Mouse (Mus musculus) midbrain, embryonic 15.5 days (tissue): ENCODE measurements around the gene Rbmxl1. TPM values are rescaled to one million over a fixed set of nuclear protein-coding genes. Genes with fewer than 3 reads are reported as not detected.
"Not testable (repeated sequence)": the region's sequence is repeated elsewhere in the genome, so short reads cannot be mapped to it uniquely, and the experiment has no call there.

Experiments
- ATAC-seq: fragments of 200-750 bp; cut with Nextera tagmentation; replicated peaks from 2 replicates; pipeline ENCODE4 v1.8.0; 2017; ENCODE audit warnings: moderate TSS enrichment
- H3K27ac ChIP-seq: fragments of 300-500 bp; sonication (generic); 2 replicates; pipeline ENCODE4 v1.5.1; 2015; ENCODE audit warnings: mild to moderate bottlenecking, inconsistent platforms
- H3K27me3 ChIP-seq: fragments of 300-500 bp; sonication (generic); replicated peaks from 2 replicates; pipeline ENCODE4 v1.6.1; 2015; ENCODE audit warnings: inconsistent platforms
- H3K36me3 ChIP-seq: fragments of 300-500 bp; sonication (generic); replicated peaks from 2 replicates; pipeline ENCODE4 v1.6.1; 2015; ENCODE audit warnings: inconsistent platforms
- H3K4me1 ChIP-seq: fragments of 300-500 bp; sonication (generic); 2 replicates; pipeline ENCODE4 v1.6.1; 2015; ENCODE audit warnings: inconsistent platforms
- H3K4me2 ChIP-seq: fragments of 300-500 bp; sonication (generic); 2 replicates; pipeline ENCODE4 v1.6.1; 2015; ENCODE audit warnings: inconsistent platforms, mild to moderate bottlenecking, moderate library complexity
- H3K4me3 ChIP-seq: fragments of 300-500 bp; sonication (generic); 2 replicates; pipeline ENCODE4 v1.5.1; 2015; ENCODE audit warnings: mild to moderate bottlenecking, inconsistent platforms
- H3K9ac ChIP-seq: fragments of 300-500 bp; sonication (generic); 2 replicates; pipeline ENCODE4 v1.6.1; 2015; ENCODE audit warnings: mild to moderate bottlenecking, inconsistent platforms
- H3K9me3 ChIP-seq: fragments of 300-500 bp; sonication (generic); 2 replicates; pipeline ENCODE4 v1.6.1; 2016; ENCODE audit warnings: inconsistent platforms
- WGBS: fragments of 180-500 bp; shearing (Covaris S2); methylation state at CpG from one replicate; pipeline ENCODE4 v1.1.7; 2015; ENCODE audit warnings: mixed read lengths; 5-methylcytosine and 5-hydroxymethylcytosine counted together
- polyA plus RNA-seq: library from polyadenylated mRNA; unstranded; fragments of >200 nt; fragmentation: Nextera tagmentation; extraction: Ambion mirVana; gene quantifications from 2 replicates; pipeline ENCODE4 v1.2.1, GENCODE M21; 2015

The Rbmxl1 gene
- polyA plus RNA-seq, 1 experiment from 2014 or later, result 199 TPM

- no peaks in the 10 kb centered on the region for H3K9me3 ChIP-seq
- 95% methylated on average over 3 of the region's 3 CpGs for WGBS
- H3K4me2 ChIP-seq, result no peak overlapping the region
- ATAC-seq, result no peak
- no peaks in the 10 kb centered on the region for H3K36me3 ChIP-seq
- H3K4me3 ChIP-seq, result no peak overlapping the region
- no peak overlapping the region for H3K9ac ChIP-seq
- no peaks in the 10 kb centered on the region for H3K27me3 ChIP-seq
- H3K27ac ChIP-seq, result no peak overlapping the region
- H3K4me1 ChIP-seq, result peaks cover 9% of the 10 kb centered on the region
Measured at GRCm38 (mm10) chr8:78515132-78515531, 6.4 kb upstream of the Rbmxl1 start.

GRCm38 (mm10) chr8:78514706-78515105, 6.0 kb upstream of the Rbmxl1 start:
- no peaks in the 10 kb centered on the region for H3K36me3 ChIP-seq
- no peak overlapping the region for H3K9ac ChIP-seq
- no peak overlapping the region for H3K4me3 ChIP-seq
- no peak overlapping the region for H3K27ac ChIP-seq
- H3K4me1 ChIP-seq, result peaks cover 12% of the 10 kb centered on the region
- 96% methylated on average over 1 of the region's 1 CpGs for WGBS
- ATAC-seq, result no peak
- no peaks in the 10 kb centered on the region for H3K9me3 ChIP-seq
- no peak overlapping the region for H3K4me2 ChIP-seq
- H3K27me3 ChIP-seq, result no peaks in the 10 kb centered on the region

GRCm38 (mm10) chr8:78513106-78513505, 4.4 kb upstream of the Rbmxl1 start:
- ATAC-seq, result no peak
- H3K36me3 ChIP-seq, result no peaks in the 10 kb centered on the region
- no peaks in the 10 kb centered on the region for H3K9me3 ChIP-seq
- 86% methylated on average over 4 of the region's 4 CpGs for WGBS
- H3K4me2 ChIP-seq, result no peak overlapping the region
- H3K27ac ChIP-seq, result no peak overlapping the region
- no peaks in the 10 kb centered on the region for H3K27me3 ChIP-seq
- no peak overlapping the region for H3K9ac ChIP-seq
- no peak overlapping the region for H3K4me3 ChIP-seq
- peaks cover 12% of the 10 kb centered on the region for H3K4me1 ChIP-seq

- no peaks in the 10 kb centered on the region for H3K36me3 ChIP-seq
- no peak overlapping the region for H3K4me2 ChIP-seq
- no peak for ATAC-seq
- H3K4me1 ChIP-seq, result peaks cover 20% of the 10 kb centered on the region
- no peaks in the 10 kb centered on the region for H3K9me3 ChIP-seq
- H3K9ac ChIP-seq, result no peak overlapping the region
- no peaks in the 10 kb centered on the region for H3K27me3 ChIP-seq
- H3K4me3 ChIP-seq, result no peak overlapping the region
- 66% methylated on average over 3 of the region's 3 CpGs for WGBS
- H3K27ac ChIP-seq, result no peak overlapping the region
Measured at GRCm38 (mm10) chr8:78510926-78511325, 2.2 kb upstream of the Rbmxl1 start.

- Histone ChIP-seq H3K9ac (peak overlapping the region; percentile 78), H3K36me3 (no peaks in the 10 kb centered on the region), H3K27me3 (no peaks in the 10 kb centered on the region), H3K4me2 (peak overlapping the region; percentile 94), H3K27ac (0 out of 2 replicates have a peak overlapping the region, but pooled peaks have one; percentile 100), H3K4me3 (peak overlapping the region; percentile 78), H3K9me3 (no peaks in the 10 kb centered on the region), H3K4me1 (peaks cover 20% of the 10 kb centered on the region)
- WGBS, result under 1% methylated on average over 11 of the region's 11 CpGs
- ATAC-seq, result no peak
Measured at GRCm38 (mm10) chr8:78510094-78510493, 1.4 kb upstream of the Rbmxl1 start.

- H3K9ac ChIP-seq, result peak within 1 kb of the TSS; percentile 78
- peak within 1 kb of the TSS; percentile 100 for H3K27ac ChIP-seq
- no peaks in the 10 kb centered on the region for H3K27me3 ChIP-seq
- WGBS, result under 1% methylated on average over 51 of the region's 51 CpGs
- H3K36me3 ChIP-seq, result peaks cover 6% of the 10 kb centered on the region
- ATAC-seq, result peak; percentile 98
- peak within 1 kb of the TSS; percentile 78 for H3K4me3 ChIP-seq
- no peaks in the 10 kb centered on the region for H3K9me3 ChIP-seq
- peaks cover 20% of the 10 kb centered on the region for H3K4me1 ChIP-seq
- H3K4me2 ChIP-seq, result peak within 1 kb of the TSS; percentile 94
Measured at GRCm38 (mm10) chr8:78509273-78510031, 754 bp upstream of the Rbmxl1 start, which contains the start of gene Slc10a7. TSS of gene Slc10a7 (plus strand) at chr8:78509346.

GRCm38 (mm10) chr8:78507979-78508718, 549 bp downstream of the Rbmxl1 start:
- Histone ChIP-seq H3K4me2 (peak overlapping the region; percentile 94), H3K9me3 (no peaks in the 10 kb centered on the region), H3K27me3 (no peaks in the 10 kb centered on the region), H3K27ac (peak overlapping the region; percentile 100), H3K4me3 (peak overlapping the region; percentile 78), H3K4me1 (peaks cover 20% of the 10 kb centered on the region), H3K9ac (peak overlapping the region; percentile 78), H3K36me3 (peaks cover 17% of the 10 kb centered on the region)
- under 1% methylated on average over 38 of the region's 38 CpGs for WGBS
- ATAC-seq, result peak; percentile 48

- no peaks in the 10 kb centered on the region for H3K9me3 ChIP-seq
- H3K4me1 ChIP-seq, result peaks cover 8% of the 10 kb centered on the region
- no peak for ATAC-seq
- H3K4me3 ChIP-seq, result no peak overlapping the region
- H3K4me2 ChIP-seq, result no peak overlapping the region
- no peaks in the 10 kb centered on the region for H3K27me3 ChIP-seq
- no peak overlapping the region for H3K27ac ChIP-seq
- 83% methylated on average over 2 of the region's 2 CpGs for WGBS
- H3K9ac ChIP-seq, result no peak overlapping the region
- H3K36me3 ChIP-seq, result peaks cover 17% of the 10 kb centered on the region
Measured at GRCm38 (mm10) chr8:78502706-78503105, 6.0 kb downstream of the Rbmxl1 start.

- not testable (repeated sequence) for H3K27ac ChIP-seq, H3K4me3 ChIP-seq, H3K36me3 ChIP-seq, H3K4me2 ChIP-seq, H3K9me3 ChIP-seq, ATAC-seq, H3K4me1 ChIP-seq, H3K27me3 ChIP-seq, H3K9ac ChIP-seq
- 95% methylated on average over 3 of the region's 3 CpGs for WGBS
Measured at GRCm38 (mm10) chr8:78496273-78496672, 12.4 kb downstream of the Rbmxl1 start.

GRCm38 (mm10) chr8:78493031-78493430, 15.7 kb downstream of the Rbmxl1 start:
- Histone ChIP-seq H3K9me3 (no peaks in the 10 kb centered on the region), H3K36me3 (no peaks in the 10 kb centered on the region), H3K9ac (no peak overlapping the region), H3K27ac (no peak overlapping the region), H3K4me3 (no peak overlapping the region), H3K4me1 (no peaks in the 10 kb centered on the region), H3K27me3 (no peaks in the 10 kb centered on the region), H3K4me2 (no peak overlapping the region)
- no peak for ATAC-seq
- whole genome bisulfite sequencing, result 16% methylated on average over 2 of the region's 2 CpGs

- no peak overlapping the region for H3K9ac ChIP-seq
- no peaks in the 10 kb centered on the region for H3K9me3 ChIP-seq
- no peaks in the 10 kb centered on the region for H3K27me3 ChIP-seq
- 88% methylated on average over 3 of the region's 3 CpGs for WGBS
- H3K4me2 ChIP-seq, result no peak overlapping the region
- no peaks in the 10 kb centered on the region for H3K4me1 ChIP-seq
- no peak overlapping the region for H3K27ac ChIP-seq
- H3K4me3 ChIP-seq, result no peak overlapping the region
- no peaks in the 10 kb centered on the region for H3K36me3 ChIP-seq
- no peak for ATAC-seq
Measured at GRCm38 (mm10) chr8:78489733-78490132, 19.0 kb downstream of the Rbmxl1 start.

- Histone ChIP-seq H3K9me3 (no peaks in the 10 kb centered on the region), H3K4me1 (no peaks in the 10 kb centered on the region), H3K9ac (no peak overlapping the region), H3K36me3 (no peaks in the 10 kb centered on the region), H3K4me2 (no peak overlapping the region), H3K4me3 (no peak overlapping the region), H3K27ac (no peak overlapping the region), H3K27me3 (no peaks in the 10 kb centered on the region)
- 65% methylated on average over 6 of the region's 6 CpGs for WGBS
- ATAC-seq, result no peak
Measured at GRCm38 (mm10) chr8:78477051-78477829, 31.5 kb downstream of the Rbmxl1 start.
